Mouse (Mus musculus) gastrocnemius, postnatal 10 days (tissue): ENCODE measurements around the gene Efcc1. TPM values are rescaled to one million over a fixed set of nuclear protein-coding genes. Genes with fewer than 3 reads are reported as not detected.

ENCODE experiments used
- DNase-seq: peaks from one replicate; pipeline ENCODE4 v3.0.0; 2021; ENCODE audit warnings: mixed read lengths
- long read RNA-seq, 2 experiments: library from polyadenylated mRNA; stranded (forward); transcript quantifications; one replicate each; pipeline ENCODE4 v2.0.0; 2021
- total RNA-seq, 2 experiments: library from RNA; stranded (reverse); gene quantifications; 2 replicates each; pipeline ENCODE4 v1.2.3; 2021

The Efcc1 gene
- total RNA-seq, result 1 to 10 TPM; 1.9 to 2.7 TPM
- long read RNA-seq, experiment 1, partial matches to known transcripts, result 0 of 4 reads
- long read RNA-seq, experiment 1, other reads (novel, unspliced or antisense), result 1 of 4 reads
- long read RNA-seq, experiment 2, partial matches to known transcripts, result 0 of 1 reads
- long read RNA-seq, experiment 2, other reads (novel, unspliced or antisense), result 0 of 1 reads

DNA sequence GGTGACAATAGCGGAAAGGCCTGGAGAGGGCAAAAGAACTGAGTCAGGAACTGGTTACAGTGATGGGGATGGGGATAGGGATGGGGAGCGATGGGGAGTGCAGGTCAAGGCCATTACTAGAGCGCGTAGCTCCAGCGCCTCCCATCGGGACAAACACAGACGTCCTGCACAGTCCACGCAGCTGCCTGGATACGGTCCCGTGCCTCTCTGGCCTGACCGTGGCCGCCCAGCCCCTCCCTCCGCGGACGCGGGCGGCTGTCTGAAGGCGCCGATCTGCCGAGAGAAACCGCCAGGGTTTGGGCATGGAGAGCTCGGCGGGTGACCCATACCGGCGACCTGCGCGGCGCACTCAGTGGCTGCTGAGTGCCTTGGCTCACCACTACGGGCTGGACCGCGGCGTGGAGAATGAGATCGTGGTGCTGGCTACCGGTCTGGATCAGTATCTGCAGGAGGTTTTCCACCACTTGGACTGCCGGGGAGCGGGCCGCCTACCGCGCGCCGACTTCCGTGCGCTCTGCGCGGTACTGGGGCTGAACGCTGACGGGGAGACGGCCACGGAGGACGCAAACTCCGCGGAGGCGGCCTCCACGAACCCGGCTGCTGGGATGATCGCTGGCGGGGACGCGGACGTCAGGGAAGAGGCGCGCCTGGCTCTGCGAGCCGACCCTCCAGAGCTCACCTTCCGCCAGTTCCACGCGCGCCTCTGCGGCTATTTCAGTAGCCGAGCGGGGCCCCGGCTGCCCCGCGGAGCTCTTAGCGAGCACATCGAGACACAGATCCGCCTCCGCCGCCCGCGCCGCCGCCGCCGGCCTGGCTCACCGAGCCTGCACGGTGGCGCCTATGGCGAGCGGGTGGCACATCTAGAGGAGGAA is at the start of gene Efcc1:
Gene Efcc1 (plus strand): TSS at position 279 of the 872 bp plus-strand sequence.
- peak; percentile 62 for DNase-seq

- no peak for DNase-seq
These were observed 34.7 kb upstream of the Efcc1 start for GRCm38 (mm10) chr6:87695947-87696346.

- DNase-seq, result no peak
These were observed 34.1 kb upstream of the Efcc1 start for GRCm38 (mm10) chr6:87696544-87696943.

- DNase-seq, result no peak
These were observed 24.4 kb upstream of the Efcc1 start for GRCm38 (mm10) chr6:87706246-87706645.

DNA sequence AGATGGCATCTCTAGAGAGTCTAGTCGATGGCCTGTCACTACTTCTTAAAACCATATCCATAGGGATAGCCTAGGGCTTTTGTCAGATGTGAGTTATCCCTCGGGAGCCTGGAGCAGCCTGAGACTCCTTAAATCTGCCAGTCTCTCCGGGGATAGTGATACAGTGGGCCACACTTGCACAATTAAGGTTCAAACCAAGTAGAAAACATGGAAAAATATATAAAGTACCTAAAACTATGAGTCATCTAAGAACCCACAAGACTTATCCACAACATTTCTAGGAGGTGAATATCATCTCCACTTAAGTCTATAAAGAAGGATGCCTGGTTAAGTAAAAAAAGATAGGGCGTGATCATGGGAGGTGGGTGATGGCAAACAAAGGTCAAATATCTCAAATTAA is 18.4 kb upstream of the Efcc1 start:
- DNase-seq, result no peak

DNA sequence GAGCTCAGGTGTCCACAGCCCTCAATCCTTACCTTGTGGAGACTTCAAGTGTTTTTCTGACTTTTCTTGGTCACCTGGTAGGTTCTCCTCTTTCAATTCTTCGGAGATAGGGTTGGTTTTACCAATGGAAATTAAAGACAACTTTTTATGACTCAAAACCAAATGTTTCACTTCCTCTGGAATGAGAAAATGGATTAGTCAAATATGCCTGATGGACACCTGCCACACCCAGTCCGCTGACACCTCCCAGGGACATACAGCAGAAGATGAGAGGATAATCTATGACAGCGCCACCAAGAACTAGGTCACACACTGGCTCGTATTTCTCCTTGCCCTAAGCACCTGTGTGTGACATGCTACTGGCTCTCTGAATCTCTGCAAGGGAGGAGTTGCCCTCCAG is 16.6 kb upstream of the Efcc1 start:
- DNase-seq, result no peak

- peak; percentile 37 for DNase-seq
These were observed 8.0 kb upstream of the Efcc1 start for GRCm38 (mm10) chr6:87722631-87723030.

- no peak for DNase-seq
These were observed 5.3 kb upstream of the Efcc1 start for GRCm38 (mm10) chr6:87725267-87725912.

DNA sequence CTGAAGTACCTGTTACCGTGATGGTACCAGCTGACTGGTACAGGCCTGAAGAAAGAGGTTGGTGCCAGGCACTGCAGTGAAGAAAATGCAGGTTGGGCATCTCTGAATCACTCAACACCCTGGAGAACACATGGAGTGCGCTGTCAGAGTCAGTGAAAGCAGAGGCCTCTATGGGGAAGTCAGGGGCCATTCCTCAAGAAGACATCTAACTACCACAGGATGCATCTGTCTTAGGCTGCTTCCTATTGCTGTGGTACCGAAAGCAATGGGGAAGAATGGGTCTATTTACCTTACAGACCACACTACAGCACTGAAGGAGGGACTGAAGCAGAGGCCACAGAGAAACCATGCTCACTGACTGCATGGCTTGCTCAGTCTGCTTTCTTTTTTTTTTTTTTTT is 2.6 kb upstream of the Efcc1 start:
- no peak for DNase-seq

DNA sequence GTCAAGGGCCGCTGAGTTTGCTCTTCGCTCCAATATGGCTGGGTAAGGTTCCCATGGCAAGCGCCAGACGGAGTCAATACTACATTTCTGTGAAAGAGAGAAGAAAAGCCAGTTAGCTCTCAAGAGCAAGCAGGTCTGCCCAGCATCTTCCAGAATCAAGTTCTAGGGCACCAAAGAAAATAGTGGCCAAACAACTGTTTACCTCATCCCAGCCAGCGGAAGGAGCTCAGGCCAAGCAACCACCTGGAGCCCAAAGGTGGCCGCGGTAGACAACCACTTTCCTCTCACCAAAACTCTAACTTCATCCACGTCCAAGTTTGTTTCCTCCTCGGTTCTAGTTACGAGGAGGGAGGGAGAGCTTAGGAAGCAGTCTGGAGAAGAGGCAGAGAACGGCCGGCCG is 528 bp upstream of the Efcc1 start:
- no peak for DNase-seq

- no peak for DNase-seq
These were observed 910 bp downstream of the Efcc1 start for GRCm38 (mm10) chr6:87731463-87732095.

DNA sequence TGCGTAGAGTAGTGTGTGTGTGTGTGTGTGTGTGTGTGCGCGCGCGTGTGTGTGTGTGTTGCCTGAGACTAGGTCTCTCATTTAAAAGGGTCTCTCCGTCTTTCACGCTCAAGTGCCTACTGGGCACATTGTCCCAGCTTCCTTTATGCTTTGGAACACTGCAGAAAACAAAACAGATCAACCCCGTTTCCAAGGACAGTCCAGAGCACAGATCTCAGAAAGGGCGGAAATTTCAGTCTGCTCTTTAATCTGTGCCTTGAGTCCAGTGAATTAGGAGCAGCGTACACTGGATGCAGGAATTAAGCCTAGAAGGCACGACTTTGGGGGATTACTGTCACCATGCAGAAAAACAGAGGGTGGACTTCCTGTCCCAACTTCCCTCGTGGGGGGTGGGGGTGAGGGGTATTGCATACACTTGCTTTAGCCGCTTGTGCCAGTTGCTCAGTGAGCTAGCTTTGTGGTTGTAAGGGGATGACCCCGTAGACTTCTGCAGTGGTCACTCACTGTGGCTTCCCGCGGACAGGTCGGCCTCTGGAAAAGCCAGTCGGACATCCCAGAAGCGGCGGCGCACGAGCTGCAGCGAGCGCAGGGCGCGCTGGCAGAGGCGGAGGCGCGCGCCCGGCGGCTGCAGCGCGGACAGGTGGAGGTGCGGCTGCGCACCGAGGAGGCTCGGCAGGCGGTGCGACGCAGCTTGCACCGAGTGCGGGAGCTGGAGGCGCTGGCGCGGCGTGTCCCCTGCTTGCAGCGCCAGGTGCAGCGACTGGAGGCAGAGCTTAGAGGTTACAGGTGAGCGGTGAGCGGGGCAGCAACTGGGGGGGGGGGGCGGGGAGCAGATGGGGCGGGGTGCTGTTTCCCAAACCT is 1.7 kb downstream of the Efcc1 start:
- DNase-seq, result no peak

- DNase-seq, result no peak
These were observed 2.7 kb downstream of the Efcc1 start for GRCm38 (mm10) chr6:87733131-87733930.

GRCm38 (mm10) chr6:87734136-87734535 is 3.5 kb downstream of the Efcc1 start:
- no peak for DNase-seq

DNA sequence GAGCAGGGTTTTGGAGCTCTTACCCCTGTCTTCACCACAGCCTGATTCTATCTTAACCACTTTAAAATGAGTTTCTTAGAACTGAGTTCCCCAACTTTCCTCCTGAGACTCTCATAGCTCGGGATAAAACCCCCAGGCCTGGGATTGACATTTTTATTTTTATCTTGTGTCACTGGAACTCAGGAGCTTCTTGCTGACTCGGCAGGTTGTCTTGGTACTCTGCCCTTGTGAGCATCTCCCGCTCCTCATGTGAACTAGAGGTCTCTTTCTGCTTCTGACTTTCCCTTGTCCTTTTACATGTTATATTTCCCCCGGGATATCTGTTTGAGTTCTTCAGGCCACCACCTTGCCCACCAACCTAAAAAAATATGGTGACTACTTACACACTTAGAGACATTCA is 6.3 kb downstream of the Efcc1 start:
- no peak for DNase-seq

- no peak for DNase-seq
These were observed 7.4 kb downstream of the Efcc1 start for GRCm38 (mm10) chr6:87737921-87738626.

DNA sequence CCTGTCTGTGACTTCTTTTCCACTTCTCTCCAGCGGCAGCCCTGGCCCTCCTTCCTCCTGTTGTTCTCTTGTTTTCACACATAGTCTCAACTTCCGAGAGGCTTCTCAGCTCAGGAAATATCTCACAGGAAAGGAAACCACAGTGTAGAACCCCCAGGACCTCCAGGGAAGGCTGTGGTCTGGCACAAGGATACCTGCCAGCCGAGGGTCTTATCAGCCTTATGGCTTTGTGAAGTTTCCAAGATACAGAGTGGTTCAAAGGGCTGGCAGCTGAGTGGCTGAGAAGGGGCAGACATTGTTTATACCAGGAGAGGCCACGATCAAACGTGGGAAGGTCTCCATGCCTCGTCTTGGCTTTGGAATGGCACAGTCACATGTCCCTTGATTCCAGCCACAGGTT is 9.2 kb downstream of the Efcc1 start:
- DNase-seq, result no peak

DNA sequence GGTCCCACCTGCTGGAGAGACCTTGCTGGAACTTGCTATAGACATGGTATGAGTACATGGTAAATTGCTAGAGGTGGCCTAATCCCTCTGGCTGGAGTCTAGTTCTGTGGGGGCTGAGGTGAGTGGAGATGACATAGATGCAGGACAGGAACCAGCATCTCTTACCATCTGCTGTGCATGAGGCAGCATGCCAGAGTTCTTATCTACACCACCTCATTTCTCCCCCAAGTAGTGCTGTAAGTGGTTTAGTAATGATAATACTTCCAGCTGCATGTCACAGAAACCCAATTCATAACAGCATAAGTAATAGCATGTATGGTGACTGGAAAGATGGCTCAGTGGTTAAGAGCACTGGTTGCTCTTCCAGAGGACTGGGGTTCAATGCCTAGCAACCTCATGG is 9.8 kb downstream of the Efcc1 start:
- DNase-seq, result no peak

- no peak for DNase-seq
These were observed 11.3 kb downstream of the Efcc1 start for GRCm38 (mm10) chr6:87741978-87742377.

DNA sequence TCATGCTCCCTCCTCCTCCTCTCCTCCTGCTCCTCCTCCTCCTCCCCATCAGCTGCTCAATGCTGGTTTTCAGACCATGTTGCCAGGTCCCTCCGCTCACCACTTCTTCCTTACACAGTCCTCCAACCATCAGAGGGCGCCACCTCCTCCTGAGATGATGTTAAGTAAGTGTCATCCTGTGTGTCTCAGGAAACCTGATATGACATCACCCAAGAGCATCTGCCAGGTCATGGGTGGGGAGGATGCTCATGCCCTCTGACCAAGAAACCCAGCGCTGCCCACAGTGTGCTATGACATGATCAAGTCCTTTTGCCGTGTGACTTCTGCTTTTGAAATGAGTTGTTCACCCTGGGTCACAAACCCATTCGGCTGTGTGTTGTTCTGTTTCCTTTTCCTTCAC is 12.1 kb downstream of the Efcc1 start:
- peak; percentile 33 for DNase-seq
